Mouse (Mus musculus): ENCODE results near the gene Fancc.
"Not testable (repeated sequence)": the region's sequence is repeated elsewhere in the genome, so short reads cannot be mapped to it uniquely, and the experiment has no call there.

Fancc gene

GRCm38 (mm10) chr13:63515542-63515941 lies 18.5 kb upstream of the Fancc start:
- no peak for DNase-seq (ENCODE audit: low spot score in 2 of 2)

- no peak for DNase-seq (ENCODE audit: low spot score in 2 of 2)
These were observed 17.9 kb upstream of the Fancc start for GRCm38 (mm10) chr13:63514931-63515360.

- DNase-seq (ENCODE audit: low spot score in 2 of 2): no peak
These were observed 16.5 kb upstream of the Fancc start for GRCm38 (mm10) chr13:63513374-63514098.

GRCm38 (mm10) chr13:63512411-63512810 lies 15.3 kb upstream of the Fancc start:
- no peak for DNase-seq (ENCODE audit: low spot score in 2 of 2)

GRCm38 (mm10) chr13:63507821-63508220 lies 10.7 kb upstream of the Fancc start:
- DNase-seq (ENCODE audit: low spot score in 2 of 2): no peak

- no peak for DNase-seq (ENCODE audit: low spot score in 2 of 2)
These were observed 10.0 kb upstream of the Fancc start for GRCm38 (mm10) chr13:63507001-63507556.

- no peak for DNase-seq (ENCODE audit: low spot score in 2 of 2)
These were observed 9.3 kb upstream of the Fancc start for GRCm38 (mm10) chr13:63506364-63506763.

- DNase-seq (ENCODE audit: low spot score in 2 of 2): no peak
These were observed 5.3 kb upstream of the Fancc start for GRCm38 (mm10) chr13:63502391-63502790.

- DNase-seq (ENCODE audit: low spot score in 2 of 2): no peak
These were observed 2.4 kb upstream of the Fancc start for GRCm38 (mm10) chr13:63499489-63499888.

- DNase-seq (ENCODE audit: low spot score in 2 of 2): no peak
These were observed 9.4 kb downstream of the Fancc start for GRCm38 (mm10) chr13:63487707-63488042.

- no peak for DNase-seq (ENCODE audit: low spot score in 2 of 2)
These were observed 10.0 kb downstream of the Fancc start for GRCm38 (mm10) chr13:63486791-63487706.

- no peak for DNase-seq (ENCODE audit: low spot score in 2 of 2)
These were observed 21.7 kb downstream of the Fancc start for GRCm38 (mm10) chr13:63475356-63475755.

- DNase-seq (ENCODE audit: low spot score in 2 of 2): peak in 1 of 2 experiments; percentile 4
These were observed 44.2 kb downstream of the Fancc start for GRCm38 (mm10) chr13:63452898-63453297.

- no peak for DNase-seq (ENCODE audit: low spot score in 2 of 2)
These were observed 45.9 kb downstream of the Fancc start for GRCm38 (mm10) chr13:63451140-63451539.

GRCm38 (mm10) chr13:63445419-63445818 lies 51.7 kb downstream of the Fancc start:
- DNase-seq (ENCODE audit: low spot score in 2 of 2): no peak

- no peak for DNase-seq (ENCODE audit: low spot score in 2 of 2)
These were observed 64.3 kb downstream of the Fancc start for GRCm38 (mm10) chr13:63432759-63433158.

- no peak for DNase-seq (ENCODE audit: low spot score in 2 of 2)
These were observed 65.3 kb downstream of the Fancc start for GRCm38 (mm10) chr13:63431857-63432191.

GRCm38 (mm10) chr13:63431030-63431856 lies 65.8 kb downstream of the Fancc start:
- peak; percentile 83 to 85 for DNase-seq (ENCODE audit: low spot score in 2 of 2)

GRCm38 (mm10) chr13:63430681-63431029 lies 66.4 kb downstream of the Fancc start:
- no peak for DNase-seq (ENCODE audit: low spot score in 2 of 2)

GRCm38 (mm10) chr13:63430206-63430605 lies 66.9 kb downstream of the Fancc start:
- DNase-seq (ENCODE audit: low spot score in 2 of 2): no peak

GRCm38 (mm10) chr13:63428211-63428610 lies 68.9 kb downstream of the Fancc start:
- not testable (repeated sequence) for DNase-seq (ENCODE audit: low spot score in 2 of 2)

- no peak for DNase-seq (ENCODE audit: low spot score in 2 of 2)
These were observed 74.0 kb downstream of the Fancc start for GRCm38 (mm10) chr13:63423060-63423459.

Data from frontal cortex, postnatal 14 days (tissue).